Mouse (Mus musculus) right cerebral cortex, postnatal 14 days (tissue): ENCODE measurements around the gene Grk2.
"Not testable (repeated sequence)": the region's sequence is repeated elsewhere in the genome, so short reads cannot be mapped to it uniquely, and the experiment has no call there.

ENCODE experiments used
- DNase-seq: peaks from one replicate; pipeline ENCODE4 v3.0.0; 2022

Gene Grk2

DNA sequence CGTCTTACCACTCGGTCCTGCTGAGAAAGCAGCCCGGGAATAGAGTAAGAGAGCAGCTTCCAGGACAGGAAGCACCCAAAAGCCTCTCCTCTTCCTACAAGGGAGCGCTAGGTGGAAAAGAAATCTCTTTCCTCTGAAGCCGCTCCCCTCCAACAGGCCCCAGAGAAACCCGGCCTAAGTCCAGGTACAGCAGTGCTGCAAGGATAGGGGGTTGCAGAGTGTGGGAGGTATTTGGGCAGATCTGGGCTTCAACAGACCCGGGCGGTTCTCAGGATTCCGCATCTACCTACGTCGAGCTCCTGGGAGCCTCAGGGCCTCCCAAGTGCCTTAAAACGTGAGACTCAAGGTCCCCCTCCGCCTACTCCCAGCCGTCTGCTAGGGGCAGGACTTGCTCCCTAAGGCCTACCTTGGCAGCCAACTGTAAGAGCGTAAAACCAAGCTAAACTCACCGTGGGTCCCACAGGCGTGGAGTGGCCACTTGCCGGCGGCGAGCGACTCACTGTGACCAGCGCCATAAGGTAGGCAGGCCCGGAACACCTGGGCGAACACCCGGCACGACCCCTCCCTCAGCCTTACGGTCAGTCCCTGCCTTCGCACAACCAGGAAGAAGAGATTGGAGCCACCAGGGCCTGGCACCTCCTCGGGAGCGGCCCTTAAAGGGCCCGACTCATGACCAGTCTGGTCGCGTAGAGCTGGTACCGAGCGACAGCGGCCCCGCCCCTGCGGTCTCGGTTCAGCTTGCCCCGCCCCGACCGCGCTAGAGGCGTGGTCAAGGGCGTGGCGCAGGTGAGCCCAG is 37.3 kb downstream of the Grk2 start, which contains the start of gene Ssh3:
Gene Ssh3 (minus strand): TSS at position 615 of the 796 bp plus-strand sequence.
- DNase-seq, result peak; percentile 62

DNA sequence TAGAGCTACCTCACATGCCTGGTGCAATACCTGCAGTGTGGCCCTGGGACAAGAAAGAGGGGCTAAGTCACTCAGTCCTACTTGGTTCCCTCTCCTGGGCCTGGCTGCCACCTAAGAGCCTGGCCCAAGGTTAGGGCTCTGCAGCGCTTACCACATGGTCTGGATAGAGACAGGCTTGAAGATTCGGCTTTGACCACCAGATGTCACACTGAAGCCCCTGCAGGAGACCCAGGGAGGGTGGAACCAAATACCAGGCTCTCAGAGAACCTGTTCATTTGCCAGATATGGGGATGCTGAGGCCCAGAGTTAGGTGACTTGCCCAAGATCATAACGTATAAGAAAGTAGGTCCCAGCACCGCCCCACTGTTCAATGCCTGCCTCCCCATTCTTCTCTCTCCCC is 40.1 kb downstream of the Grk2 start:
- DNase-seq, result no peak

DNA sequence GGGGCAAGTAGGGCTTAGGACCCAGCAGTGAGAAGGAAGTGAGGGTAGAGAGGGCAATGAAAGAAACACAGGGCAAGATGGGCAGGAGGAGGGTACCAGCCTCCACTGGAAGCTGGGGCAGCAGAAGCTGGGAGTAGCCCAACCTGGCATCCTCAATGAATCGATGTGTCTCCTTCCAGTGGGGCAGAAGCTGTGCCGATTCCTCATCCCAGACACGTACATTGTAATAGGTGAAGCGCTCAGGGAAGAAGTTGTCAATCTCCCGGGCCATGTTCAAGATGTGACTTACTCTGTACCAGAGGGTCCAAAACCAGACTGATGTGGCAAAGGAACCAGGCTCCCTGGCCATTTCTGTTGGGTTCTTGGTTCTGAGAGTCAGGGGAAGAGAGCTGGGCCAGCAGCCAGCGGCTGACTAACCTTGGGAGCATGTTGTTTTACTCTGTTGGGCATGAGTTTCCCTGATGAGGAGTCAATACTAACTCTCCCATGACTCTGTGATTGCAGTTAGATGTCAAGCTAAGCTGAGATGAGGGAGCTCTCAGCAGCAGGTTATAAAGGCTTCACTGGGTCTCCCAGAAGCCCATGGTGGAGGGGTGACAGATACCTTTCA is 41.7 kb downstream of the Grk2 start:
- DNase-seq, result no peak

DNA sequence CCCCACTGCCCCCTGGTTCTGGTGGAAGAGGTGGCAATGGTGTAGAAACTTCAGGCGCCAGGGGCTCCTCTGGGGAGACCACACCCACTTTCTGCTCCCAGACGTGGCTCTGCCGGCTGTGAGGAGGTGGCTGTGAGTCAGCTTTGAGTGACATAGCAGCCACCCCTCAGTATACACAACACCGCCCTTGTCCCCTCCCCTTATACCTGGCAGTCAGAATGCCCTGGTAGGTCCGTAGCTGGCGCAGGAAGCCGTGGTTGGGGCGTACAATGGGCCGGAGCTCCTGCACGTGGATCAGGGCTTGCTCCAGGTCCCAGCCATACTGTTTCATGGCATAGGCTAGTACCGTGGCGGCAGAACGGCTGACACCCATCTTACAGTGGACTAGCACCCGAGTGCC is 42.3 kb downstream of the Grk2 start:
- peak; percentile 8 for DNase-seq

DNA sequence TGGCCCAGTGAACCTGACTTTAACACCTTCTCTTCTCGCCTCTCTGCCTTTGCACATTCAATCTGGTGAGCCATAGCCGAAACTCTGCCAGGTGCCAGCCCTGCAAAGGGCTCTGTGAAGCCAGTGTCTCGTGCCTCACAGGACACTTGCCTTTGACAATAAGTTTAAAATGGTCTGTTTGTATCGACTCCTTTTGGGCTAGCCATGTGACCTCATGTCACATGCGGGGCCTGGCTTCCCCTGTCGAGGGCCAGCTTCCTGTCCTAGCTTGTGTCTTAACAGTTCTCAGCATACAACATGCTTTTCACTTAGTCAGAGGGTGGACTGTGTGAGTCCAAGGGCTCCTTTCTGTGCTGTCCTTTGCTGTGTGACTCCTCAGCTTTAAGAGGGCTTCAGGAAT is 43.3 kb downstream of the Grk2 start:
- DNase-seq, result no peak

DNA sequence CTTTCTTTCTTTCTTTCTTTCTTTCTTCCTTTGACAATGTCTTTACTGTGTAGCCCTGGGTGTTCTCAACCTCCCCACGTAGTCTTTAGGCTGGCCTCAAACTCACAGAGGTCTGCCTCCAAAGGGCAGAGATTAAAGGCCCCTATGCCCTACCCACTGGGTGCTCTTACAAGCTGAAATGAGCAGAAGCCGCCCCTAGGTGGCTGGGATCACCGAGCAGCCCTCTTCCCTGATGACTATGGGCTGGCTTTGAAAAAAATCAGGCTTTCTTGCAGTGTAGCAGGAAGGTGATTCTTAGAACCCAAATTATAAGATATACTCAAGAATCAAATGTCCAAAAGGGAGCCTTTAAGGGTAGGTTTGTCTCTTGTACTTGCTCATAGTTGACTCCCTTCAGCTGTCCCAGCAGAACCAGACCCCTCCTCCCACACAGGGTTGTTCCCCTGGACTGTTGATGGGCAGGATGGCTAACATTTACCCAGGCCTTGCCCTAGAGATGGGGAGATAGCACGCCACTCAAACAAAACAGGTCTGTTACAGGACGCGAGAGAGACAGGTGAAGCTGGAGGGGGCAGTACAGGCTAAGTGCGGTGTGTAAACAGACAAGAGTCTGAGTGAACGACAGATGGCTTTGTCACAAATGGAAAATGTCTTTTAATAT is 44.9 kb downstream of the Grk2 start:
- no peak for DNase-seq

DNA sequence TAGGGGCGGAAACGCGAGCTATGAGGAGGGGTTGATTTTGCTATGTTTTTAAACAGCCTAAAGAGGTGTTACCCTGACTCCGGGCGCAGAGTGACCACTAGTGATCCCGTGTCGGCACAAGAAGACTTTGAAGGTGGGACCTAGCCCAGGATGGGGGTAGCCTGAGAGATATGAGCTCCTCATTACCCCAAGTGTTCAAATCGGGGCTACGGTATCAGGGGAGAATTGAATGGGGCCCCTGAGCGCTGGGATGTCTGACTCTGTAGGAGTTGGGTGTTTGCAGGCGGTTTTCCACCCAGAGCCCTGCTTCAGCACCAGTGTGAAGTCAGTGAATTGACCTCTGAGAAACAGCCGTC is 48.1 kb downstream of the Grk2 start:
- DNase-seq, result peak; percentile 11

DNA sequence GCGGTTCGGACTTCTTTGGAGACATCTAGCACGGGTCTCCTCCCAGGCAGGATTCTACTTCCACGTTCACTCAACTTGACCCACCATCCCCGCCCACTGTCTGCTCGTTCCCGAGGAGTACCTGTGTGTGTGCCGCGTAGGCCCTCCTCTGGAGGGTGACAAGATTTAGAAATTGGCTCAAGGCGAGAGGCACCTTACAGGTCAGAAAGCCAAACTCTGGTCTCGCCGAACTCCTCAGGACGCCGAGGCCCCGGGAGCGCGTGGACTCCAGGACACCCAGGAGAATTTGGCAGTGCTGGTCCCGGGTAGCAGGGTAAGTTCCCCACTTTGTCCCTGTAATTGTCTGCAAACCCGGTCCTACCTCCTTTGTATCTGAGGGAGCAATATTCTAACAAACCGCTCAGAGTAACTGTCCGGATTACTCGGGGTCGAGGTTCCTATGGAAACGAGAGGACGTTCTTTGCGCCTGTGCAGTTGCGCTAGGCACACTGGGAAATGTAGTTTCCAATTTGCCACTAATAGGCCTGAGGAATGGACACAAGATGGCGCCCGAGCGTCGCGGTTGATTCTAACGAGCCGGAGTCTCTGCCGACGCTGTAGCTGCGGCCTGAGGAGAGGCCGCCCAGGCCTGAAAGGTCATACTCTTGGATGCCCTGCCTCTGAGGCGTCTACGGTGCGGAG is 48.7 kb downstream of the Grk2 start:
- DNase-seq, result peak; percentile 94

DNA sequence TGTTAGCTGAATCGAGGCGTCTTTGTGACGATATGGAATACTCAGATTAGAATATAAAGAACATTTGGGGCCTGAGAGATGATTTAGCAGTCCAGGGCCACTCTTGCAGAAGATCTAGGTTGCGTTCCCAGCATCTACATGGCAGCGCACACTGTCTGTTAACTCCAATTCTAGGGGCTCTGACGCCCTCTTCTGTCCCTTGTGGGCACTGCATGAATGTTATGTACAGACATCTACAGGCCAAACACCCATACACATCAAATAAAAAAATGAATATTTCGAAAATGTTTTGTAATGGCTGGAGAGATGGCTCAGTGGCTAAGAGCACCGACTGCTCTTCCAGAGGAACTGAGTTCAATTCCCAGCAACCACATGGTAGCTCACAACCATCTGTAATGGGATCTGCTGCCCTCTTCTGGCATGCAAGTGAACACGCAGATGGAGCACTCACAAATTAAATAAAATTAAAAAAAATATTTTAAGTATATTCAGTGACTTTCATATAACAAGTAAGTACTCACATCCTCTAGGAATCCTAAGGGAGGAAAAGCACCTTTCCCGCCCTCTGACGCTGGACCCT is 50.3 kb downstream of the Grk2 start:
- no peak for DNase-seq

DNA sequence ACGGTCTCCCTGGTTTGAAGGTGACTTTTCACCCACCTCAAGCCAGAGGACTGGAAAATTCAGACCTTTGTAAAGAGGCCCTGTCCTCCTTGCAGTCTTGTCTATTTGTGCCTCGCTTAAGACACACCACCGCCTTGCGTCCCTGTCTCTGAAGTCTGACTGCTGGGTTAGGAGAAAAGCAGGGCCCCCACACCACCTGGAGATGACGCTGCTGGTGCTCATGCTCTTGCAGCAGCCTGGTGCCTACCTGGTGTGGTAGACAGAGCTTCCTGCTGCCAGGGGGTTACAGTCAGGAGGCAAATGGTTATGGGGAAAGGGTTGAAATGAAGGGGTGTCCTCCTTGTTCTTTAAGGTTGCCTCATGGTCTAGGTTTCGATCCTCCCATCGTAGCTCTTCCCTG is 51.8 kb downstream of the Grk2 start:
- no peak for DNase-seq

DNA sequence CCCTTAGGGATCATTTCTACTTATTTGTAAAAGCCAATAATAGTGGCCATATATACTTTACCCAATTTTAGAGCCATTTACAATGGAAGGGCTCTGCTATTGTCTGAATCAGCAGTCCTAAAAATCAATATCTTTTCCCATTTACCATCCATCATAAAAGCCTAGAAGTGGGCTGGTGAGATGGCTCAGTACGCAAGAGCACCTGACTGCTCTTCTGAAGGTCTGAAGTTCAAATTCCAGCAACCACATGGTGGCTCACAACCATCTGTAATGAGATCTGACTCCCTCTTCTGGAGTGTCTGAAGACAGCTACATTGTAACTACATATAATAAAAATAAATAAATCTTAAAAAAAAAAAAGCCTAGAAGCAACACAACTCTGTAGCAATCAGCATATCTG is 57.3 kb downstream of the Grk2 start:
- DNase-seq, result not testable (repeated sequence)

DNA sequence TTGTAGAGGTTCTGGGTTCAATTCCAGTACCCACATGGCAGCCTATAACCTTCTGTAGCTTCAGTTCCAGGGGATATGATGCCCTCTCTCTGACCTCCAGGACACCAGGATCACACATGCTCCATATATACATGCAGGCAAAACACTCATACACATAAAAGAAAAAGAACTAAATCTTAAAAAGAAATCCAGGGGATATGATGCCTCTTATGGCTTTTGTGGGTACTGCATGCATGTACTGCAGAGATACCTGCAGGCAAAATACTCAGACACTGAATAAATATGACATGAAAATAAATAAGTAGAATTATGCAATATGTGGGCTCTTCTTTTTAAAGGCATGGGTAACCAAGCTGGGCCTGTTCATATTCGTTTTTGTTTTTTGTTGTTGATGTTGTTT is 59.0 kb downstream of the Grk2 start:
- DNase-seq, result no peak

DNA sequence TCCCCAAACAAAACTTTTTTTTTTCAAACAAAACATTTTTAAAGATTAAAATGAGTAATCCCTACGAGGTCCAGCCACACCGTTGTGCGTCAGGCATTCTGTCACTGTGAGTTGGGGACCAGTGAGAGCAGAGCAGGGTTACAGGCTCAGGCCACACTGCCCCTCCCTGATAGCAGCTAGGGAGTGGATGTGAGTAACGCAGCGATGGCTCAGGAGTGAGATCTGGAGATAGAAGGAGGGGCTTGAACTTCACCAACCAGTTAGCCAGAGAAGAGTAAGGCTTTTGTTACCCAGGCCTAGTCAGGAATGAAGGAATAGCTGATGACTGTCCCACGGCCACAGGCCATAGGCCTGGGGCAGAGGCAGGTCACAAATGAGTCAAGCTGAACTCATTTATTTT is 61.2 kb downstream of the Grk2 start:
- DNase-seq, result no peak

DNA sequence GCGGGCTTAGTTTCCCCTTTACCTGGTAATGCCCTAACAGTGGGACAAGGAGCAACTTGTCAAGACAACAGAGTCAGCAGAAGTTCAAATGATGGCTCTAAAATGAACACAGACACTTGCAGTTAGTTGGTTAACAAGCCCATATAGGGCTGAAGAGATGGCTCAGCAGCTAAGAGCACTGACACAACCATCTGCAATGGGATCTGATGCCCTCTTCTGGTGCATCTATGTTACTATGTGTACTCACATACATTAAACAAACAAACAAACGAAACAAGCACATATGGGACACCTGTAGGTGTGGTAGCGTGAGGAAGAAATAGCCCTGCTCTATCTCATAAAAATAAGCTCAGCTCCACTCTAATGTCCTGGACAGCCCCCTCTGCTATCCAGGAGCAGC is 63.6 kb downstream of the Grk2 start:
- DNase-seq, result no peak

DNA sequence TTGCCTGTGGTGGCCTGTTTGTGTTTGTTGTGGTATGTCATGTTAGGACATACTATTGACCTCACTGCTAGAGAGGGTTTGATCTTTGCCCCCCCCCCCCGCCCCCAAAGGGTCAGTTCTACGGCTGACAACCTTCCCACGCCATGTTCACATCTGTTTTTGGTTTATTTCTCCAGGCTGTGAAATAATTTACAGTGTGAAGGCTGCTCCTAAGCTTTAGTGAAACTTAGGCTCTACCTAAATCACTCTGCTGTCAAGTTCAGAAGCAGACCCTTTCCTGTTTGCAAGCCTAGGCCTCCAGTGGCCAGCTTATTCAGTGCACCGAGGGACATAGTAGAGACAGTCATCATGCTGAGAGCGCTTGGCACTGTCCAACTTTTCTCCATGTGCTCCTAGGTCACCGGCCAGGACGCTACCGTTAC is 65.8 kb downstream of the Grk2 start:
- DNase-seq, result no peak
